Mouse (Mus musculus): Measurements from ENCODE around the gene Aox4.
A peak's percentile ranks its signal among the peaks of the same experiment; 100 is the strongest.

The Aox4 gene

DNA sequence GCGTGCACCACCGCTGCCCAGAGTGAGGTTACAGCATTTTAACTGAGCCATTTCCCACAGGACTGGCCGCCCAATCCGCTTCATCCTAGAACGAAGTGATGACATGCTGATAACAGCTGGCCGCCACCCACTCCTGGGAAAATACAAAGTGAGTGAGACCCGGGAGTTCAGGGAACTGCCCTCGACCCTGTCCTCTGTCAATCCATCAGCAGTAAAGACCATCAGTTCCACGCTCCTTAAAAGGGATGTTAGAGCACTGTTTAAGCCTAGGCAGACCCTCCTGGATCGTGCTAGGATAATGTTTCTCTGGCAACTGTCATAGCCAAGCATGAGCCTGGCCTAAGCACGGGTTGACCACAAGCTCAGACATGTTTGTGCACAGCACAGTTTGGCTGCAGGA, 43.3 kb downstream of the Aox4 start:
- no peak for DNase-seq

DNA sequence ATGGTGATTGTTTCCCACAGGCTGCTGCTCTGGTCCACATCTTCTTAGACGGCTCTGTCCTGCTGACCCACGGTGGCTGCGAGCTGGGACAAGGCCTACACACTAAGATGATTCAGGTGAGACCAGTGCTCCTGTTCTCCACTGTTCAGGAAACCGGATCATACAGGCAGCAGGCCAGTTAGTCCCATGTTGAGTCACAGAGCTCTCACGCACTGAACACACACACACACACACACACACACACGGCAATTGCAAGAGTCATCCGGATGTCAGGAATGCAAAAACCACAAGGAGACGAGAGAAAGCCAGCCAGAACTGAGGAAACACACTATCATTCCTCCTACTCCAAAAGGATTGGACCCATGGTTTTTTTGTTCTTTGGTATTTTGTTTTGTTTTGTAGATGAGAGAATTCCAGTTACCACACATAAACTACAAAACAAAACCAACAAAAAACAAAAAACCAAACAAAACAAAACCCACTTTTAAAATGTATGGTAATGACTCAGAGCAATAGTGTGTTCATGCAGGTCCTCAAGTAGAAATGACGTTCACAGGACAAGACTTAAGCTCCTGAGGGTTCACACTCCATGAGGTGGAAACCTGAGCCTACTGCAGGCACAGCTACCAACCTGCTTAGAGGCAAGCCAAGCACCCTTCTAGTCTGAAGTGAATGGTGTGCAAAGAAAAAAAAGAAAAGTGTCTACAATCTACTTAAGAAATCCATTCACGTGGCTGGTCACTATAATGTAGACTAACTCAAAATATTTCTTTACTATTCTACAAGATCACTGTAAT, 47.2 kb downstream of the Aox4 start:
- DNase-seq, result no peak

DNA sequence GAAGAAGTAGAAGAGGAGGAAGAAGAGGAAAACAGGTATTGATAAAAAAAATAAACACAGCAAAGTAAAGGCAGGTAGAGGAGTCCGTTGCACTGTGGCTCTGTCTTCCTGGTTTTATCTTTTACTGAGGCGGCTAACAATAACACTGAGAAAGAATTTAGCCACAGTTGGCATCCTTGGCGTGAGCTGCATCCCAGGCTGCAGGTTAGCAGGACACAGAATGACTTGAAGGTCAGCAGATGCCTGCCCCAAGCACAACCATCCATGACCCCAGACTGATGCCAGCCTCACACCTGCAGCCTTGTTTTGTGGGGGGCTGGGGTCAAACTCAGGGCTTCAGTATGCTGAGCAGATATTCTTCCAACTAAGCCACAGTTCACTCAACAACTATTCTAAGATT, 50.1 kb downstream of the Aox4 start:
- no peak for DNase-seq

DNA sequence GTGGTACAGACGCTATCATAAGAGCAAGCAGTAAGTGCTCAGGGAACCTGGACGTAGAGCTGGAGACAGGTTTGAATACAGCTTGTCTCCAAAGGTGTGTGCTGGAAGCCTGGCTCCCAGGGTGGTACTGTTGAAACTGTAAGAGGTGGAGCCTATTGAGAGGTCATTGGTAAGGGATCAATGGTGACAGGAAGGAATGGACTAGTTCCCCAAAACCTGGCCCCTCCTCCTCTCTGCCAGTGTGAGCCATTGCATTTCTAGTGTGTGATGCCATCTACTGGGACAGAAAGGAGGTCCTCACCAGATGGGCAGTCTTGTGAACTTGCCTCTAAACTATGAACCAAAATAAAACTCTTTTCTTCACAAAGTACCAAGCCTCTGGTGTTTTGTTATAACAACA, 58.0 kb downstream of the Aox4 start:
- DNase-seq, result no peak

DNA sequence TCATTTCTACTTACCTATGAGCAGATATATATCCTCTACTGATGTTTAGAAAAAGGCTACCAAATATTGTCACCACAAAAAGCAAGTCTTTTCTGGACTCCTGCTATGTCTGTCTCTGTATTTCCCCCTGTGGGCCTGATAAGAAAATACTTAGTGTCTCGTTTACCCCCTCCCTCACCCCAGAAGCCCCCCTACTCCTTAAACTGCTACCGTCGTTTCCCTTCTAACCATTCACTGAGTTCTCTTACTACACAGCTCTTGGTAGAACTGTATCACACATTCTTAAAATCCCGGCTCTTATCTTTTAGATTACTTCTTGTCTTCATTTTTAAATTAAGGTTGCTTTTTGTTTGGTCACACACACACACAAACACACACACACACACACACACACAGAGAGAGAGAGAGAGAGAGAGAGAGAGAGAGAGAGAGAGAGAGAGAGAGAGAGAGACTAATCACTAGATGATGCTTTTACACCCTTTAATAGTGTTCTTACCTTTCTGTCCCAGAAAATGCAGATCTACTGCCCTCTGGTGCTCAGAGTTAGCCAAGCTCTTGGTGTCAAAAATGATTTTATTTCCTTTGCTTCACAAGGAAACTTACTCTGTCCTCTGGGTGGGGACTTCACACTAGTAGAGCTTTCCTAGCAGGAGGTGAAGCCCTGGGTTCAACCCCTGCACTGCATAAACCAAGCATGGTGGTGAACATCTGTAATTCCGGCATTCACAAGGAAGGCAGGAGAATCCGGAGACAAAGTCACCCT, 60.8 kb downstream of the Aox4 start:
- peak; percentile 26 to 30 for DNase-seq

DNA sequence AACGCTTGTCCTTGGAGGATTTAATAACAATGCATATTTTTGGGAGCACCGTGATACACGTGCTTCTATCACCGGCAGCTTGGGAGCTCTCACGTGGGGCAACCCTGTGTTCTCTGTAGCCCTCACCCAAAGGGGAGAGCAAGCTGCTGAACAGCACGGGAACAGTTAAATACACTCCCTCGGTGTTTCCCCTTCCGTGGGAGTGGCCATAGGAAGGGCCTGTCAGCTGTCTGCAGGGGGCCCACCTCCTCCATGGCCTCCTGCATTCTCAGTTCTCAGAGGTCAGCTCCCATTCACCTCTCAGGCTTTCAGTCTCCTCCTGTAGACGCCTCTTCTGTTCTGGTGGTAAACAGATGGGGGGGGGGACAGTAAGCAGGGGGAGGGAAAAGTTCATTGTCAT, 65.7 kb downstream of the Aox4 start:
- DNase-seq, result no peak

DNA sequence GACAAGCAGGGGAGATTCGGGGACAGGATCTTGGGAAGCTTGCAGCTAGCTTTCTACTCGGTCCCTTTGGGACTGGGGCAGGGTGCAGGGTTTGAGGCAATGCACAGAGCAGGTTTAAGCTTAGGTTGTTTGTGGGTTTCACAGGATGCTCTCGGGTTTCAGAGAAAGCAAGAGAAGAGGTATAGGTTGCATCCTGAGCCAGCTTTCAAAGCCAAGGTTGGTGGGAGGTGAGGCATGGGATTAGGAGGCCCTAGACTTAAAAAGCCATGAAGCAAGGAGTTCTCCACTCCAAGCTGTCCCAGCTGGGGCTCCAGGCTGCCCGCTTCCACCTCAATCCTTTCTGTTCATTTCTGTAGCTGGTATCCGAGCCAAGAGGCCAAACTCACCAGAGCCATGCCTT, 67.8 kb downstream of the Aox4 start, which contains the start of gene Aox2:
Gene Aox2 (plus strand): TSS at position 301 of the 400 bp plus-strand sequence.
- DNase-seq, result no peak

GRCm38 (mm10) chr1:58278513-58278912, 68.3 kb downstream of the Aox4 start:
- DNase-seq, result no peak

- DNase-seq, result no peak
Observed at GRCm38 (mm10) chr1:58280381-58280780, 70.2 kb downstream of the Aox4 start.

- no peak for DNase-seq
Observed at GRCm38 (mm10) chr1:58280939-58281624, 70.9 kb downstream of the Aox4 start.

DNA sequence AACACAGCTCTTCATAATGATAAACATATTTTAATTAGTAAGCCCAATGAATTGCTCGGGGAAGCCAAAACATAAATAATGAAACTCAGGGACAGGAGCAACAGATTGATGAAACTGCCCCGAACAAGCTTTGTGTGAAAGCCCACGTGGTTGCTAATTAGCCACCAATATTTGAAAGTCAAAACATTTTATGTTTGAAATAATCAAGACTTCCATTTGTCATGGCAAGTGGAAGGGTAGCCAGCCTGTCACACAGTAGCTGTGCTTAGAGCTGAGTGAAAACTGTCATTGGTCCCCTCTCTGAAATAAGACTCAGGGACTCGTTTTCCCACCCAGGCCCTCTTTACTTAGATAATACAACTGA, 71.4 kb downstream of the Aox4 start:
- DNase-seq, result no peak

DNA sequence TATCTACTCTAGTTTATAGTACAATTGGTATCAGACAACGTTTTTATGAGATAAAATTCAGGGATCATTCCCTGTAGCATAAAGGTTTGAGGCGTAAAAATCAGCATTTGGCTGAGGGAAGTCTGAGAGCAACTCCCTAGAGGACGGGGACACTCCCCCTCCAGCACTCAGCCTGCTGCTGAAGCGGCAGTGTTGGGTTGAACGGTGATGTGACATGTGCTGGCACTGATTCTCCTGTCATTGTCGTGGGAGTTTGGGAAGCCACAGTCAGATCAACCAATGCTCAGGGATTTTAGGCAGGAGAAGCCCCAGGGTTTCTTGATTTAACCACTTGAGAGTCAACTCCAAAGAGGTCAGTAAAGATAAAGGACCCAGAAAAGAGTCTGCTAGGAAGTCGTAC, 74.3 kb downstream of the Aox4 start:
- no peak for DNase-seq

DNA sequence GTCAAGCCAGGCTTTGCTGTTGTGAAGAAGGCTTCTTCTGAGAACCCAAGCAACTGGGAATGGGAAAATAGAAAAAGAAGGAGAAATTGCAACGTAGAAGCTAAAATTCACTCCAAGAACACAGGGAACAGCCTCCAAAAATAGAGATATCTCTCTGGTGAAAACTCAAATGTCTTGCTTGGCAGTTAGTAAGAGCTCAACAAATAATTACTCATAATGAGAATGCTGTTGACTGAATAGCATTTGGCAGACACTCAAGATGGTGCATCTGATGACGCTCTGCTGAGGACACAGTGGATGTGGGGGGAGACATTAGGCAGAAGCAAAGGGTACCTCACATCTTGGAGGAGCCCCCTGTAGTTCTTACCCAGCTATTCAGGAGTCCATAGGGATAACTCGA, 77.9 kb downstream of the Aox4 start:
- DNase-seq, result no peak

GRCm38 (mm10) chr1:58289863-58290469, 79.8 kb downstream of the Aox4 start:
- DNase-seq, result no peak

DNA sequence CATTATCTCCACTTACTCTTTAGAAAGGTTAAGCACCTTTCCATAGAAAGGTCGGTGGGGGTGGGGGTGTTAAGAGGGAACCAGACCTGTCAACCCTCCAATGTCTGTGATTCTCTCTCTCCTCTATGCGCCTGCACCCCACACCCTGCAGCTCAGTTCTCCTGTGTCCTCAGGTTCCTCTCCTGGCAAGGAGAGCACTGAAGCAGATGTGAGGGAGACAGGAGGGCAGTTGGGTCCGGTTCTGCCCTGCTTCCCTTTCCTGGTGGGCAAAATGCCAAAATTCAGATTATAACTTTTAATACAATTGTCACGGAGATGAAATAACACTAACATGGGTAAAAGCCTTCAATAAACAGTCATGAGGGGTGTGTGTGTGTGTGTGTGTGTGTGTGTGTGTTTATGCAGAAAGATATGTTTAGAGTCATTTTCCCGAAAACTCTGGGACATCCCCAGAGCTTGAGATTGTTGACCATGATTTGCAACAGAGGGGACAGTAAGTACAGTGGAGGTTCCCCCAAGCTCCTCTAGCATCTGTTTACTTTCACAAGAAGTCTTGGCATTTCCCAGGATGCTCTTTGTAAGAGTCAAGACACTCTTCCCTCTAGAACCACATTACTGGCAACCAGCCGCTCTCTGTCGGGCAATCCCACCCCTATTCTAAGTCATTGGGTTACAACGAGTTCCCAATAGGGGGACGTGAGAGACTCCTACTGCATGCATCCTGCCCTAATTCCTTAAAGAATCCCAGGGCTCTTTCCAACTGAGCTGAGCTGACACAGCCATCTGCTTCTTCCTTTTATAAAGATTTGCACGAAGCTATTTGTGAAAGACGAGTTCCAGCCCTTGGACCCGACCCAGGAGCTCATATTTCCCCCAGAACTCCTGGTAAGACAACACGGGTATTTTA, 81.5 kb downstream of the Aox4 start:
- no peak for DNase-seq

DNA sequence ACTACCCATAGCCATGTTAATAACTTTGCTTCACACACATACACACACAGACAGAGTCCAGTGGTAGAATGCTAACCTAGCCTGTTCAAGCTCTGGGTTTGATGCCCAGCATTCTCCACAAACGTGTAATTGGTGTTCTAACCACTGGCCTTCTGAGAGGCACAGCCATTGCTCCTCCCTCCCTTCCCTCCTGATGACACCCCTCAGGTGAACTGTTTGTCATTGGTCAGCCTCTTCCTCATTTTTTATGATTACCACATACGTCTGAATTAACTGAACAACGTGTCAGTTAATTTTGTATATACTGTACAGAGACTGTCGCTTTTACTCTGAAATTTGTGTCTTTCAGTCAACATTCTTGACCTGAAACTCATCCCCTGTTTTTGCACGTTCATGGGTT, 84.5 kb downstream of the Aox4 start:
- DNase-seq, result no peak

GRCm38 (mm10) chr1:58296278-58296677, 86.1 kb downstream of the Aox4 start:
- peak; percentile 53 to 60 for DNase-seq

GRCm38 (mm10) chr1:58296821-58297220, 86.6 kb downstream of the Aox4 start:
- no peak for DNase-seq

DNA sequence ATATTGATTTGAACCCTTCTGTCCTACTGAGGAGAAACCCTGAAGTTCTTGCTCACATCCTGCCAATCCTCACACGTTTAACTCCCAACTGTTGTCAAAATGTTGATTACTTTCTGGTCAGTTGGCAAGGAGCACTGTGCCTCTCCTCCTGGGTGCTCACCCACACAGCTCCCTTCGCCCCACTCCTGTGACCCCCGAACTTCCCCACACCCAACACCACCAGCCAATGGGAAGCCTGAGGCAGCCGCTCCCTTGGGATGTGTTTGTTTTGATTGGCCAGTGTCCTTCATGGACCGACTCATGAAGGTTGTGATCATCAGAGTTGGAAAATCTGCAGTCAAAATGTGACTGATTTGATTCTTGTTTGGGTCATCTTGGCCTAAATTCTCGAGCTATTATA, 88.2 kb downstream of the Aox4 start:
- no peak for DNase-seq

DNA sequence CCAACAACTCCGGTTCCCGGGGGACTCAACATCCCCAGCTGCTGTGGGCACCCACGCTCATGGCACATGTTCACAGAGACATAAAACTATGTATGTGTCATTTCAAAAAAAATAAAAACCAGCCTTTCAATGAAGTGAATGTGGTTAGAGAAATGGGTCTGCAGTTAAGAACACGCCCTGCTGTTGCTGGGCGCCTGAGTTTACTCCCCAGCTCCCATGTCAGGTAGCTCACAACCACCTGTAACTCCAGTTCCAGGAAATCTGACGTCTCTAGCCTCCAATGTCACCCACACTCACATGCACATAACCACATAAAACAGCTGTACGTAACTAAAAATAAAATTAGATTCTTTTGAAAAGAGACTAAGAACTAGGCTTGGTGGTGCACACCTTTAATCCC, 90.9 kb downstream of the Aox4 start:
- no peak for DNase-seq

DNA sequence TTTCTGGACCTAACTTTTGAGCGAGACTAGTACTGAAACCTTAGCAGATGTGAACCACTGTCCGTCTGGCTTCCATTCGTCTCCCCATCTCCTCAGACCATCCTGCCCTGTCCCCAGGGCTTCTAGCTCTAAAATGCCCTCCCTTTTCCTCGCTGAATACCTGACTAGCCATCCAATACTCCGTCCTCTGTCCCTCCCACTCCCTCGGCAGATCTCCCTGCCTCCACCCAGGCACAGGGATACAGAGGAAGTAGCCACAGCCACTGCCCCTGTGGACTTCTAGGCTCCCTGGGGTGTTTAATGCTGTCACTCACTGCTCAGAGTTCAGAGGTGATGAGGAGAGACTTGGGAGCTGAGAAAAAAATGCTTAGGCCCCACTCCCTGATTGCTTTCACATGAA, 91.8 kb downstream of the Aox4 start:
- no peak for DNase-seq

DNA sequence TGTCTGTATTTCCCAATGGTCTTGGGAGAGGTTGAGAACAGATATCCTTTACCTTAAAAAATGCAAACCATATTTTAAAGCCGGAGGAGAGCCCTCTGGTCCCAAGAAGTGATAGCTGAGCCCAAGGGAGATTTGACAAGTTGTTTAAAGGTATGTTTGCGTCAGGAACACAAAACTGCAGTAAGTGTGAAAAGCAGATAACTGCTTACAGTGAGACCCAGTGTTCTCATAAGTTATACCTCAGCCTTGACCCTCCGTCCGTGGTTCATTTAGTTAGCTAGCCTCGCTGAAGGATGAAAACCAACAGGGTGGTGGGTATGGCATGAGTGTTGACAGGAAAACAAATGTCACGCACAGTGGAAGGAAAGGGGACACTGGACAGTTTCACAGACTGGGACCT, 92.8 kb downstream of the Aox4 start:
- DNase-seq, result no peak

Measured in cerebellum, adult 18-20 months (tissue).